Mouse (Mus musculus): ENCODE data around the gene Sgpp1.
"Not testable (repeated sequence)": the region's sequence is repeated elsewhere in the genome, so short reads cannot be mapped to it uniquely, and the experiment has no call there.

Sgpp1 gene

GRCm38 (mm10) chr12:75687314-75687713 is 48.2 kb downstream of the Sgpp1 start:
- no peak for DNase-seq

- not testable (repeated sequence) for DNase-seq
These were observed 51.5 kb downstream of the Sgpp1 start for GRCm38 (mm10) chr12:75684026-75684425.

DNA sequence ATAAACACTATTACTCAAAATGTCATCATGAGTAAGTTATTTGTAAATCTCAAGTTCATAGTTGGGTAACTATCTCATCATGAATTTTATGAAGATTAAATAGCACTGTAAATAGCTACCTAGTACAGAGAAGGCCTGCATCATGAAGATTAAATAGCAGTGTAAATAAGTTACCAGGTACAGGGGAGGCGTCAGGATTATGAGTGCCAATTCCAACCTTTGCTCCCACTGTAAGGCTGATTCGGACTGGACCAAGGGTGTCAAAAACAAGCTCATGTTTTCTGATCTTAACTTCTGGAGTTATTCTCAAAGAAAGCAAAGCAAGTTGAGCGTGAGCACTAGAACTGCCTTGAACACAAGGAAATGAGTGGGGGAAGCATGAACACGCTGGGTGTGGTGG is 51.9 kb downstream of the Sgpp1 start:
- no peak for DNase-seq

DNA sequence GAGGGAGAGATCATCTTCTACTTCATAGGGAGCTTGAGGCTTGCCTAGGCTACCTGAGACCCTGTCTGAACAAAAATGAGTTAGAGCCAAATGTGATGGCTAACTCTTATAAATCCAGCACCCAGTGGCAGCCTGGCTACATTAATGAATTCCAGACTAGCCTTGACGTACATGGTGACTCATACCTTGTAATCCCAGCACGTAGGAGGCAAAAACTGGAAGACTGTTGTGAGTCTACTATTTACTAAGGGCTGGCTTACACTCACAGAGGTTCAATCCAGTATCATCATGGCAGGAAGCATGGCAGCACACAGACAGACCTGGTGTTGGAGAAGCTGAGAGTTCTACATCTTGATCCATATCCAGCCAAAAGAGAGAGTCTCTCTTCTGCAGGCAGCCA is 52.7 kb downstream of the Sgpp1 start:
- no peak for DNase-seq

DNA sequence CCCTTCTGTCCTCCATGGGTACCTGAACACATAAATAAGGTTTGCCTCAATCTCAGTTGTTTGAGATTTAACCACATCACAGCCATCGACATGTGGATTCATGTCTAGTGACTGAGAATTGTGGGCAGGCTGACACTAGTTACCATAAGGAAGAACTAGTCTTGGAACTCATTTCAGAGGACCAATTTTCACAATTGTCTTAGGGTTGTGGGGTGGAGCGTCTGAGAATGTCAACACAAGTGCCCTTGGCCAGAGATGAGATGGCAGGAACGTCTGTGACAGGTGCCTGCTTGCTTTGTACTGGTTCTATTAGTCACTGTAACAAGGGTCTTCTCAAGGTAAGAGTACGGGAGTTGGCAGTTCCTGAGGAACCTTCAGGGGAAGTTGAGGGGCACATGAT is 54.4 kb downstream of the Sgpp1 start:
- no peak for DNase-seq

- DNase-seq = no peak
These were observed 57.1 kb downstream of the Sgpp1 start for GRCm38 (mm10) chr12:75678393-75678792.

DNA sequence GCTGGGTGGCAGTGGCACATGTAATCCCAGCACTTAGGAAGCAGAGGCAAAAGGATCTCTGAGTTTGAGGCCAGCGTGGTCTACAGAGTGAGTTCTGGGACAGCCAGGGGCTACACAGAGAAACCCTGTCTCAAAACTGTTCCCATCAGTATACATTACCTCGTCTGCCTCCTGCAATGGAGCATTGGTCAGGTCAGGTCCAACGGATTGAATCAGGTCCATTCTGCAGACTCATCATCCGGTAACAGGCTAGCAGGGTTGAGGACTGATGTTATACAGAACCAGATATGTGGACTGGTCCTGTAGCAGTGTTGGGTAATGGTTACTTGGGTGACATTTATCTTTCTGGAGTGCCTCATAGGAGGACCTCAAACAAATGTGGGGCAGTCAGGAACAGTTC is 62.9 kb downstream of the Sgpp1 start:
- DNase-seq = no peak

DNA sequence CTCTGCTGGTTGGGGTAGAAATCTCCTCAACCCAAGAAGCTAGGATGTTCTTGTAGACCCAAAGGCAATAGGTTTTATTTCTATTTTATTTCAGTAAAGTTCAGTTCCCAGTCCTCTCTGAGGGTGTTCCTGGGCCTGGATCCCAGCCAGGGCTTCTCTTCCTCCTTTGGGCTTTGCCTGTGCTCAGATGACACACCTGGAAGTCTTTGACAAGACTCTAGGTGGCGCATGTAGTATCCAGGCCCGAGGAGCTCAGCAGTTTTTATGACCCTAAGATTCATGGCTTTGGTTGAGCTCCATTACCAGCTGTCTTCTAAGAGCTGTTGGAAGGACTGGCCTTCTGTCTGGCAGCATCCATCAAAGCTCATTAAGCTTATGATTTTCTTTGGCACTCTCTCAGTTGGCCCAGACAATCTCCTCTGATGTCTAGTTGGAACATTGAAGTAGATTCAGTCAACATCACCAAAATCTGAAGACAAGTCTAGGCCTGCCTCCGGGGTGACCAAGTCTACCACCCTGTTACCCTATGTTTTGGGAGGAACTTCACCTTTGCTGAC is 63.7 kb downstream of the Sgpp1 start:
- peak in 1 of 2 experiments; percentile 11 for DNase-seq

DNA sequence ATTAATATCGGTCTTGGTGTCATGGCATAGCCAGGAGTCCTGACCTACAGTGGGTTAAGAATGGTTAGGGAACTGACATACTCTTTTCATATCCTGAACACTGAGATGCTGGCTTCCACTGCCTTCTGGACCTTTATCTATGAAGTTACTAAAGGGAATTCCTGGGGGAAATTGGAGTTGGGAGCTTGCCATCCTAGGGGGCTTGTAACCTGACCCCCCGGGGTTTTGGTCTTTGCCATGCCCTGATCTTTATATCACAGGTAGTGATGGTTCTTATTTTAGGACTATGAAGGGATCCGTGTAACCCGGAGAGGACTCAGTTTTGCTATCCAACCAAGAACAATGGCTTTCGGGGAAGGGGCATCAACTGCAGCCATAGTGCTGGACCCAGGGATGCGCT is 64.9 kb downstream of the Sgpp1 start:
- DNase-seq = peak in 1 of 2 experiments; percentile 10

DNA sequence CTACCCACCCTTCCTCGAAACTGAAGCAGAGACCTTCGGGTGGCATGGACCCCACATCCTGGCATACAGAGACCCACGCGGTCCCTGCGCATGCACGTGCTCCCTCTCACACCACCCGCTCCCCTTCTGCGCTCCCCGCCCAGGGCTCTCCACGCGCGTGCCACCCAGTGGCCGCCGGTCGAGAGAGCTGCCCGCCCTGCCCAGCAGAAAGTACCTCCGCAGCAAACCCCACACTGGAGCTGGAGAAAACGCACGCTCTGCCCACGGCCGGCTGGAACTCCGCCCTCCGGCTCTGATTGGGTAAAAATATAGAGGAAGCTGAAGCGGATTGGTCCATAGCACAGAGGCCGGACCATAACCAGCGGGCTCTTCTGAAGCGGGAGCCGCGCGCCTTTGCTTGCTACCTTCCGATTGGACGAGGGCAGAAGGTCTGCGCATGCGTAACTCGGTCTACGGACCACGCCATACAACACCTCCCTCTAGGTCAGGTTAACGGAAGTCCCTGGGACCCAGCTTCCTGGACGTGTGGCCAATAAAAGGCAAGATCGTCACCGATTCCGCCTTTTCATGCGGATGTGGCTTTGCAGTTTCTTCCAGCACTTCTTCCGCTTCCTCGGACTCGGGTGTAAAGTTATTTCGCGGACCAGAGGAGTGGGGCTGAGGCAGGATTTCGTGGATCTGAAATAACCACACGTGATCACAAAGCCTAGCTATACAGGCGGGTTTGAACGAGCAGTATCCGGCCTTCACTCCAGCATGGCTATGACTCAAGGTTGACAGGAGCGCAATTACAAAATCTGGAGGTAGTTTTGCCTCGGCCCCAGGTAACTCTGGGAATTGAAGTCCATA is 66.0 kb downstream of the Sgpp1 start, which contains the start of gene Wdr89:
Gene Wdr89, minus strand, starts transcription at position 280 of the 849 bp plus-strand sequence.
- DNase-seq = peak; percentile 99

DNA sequence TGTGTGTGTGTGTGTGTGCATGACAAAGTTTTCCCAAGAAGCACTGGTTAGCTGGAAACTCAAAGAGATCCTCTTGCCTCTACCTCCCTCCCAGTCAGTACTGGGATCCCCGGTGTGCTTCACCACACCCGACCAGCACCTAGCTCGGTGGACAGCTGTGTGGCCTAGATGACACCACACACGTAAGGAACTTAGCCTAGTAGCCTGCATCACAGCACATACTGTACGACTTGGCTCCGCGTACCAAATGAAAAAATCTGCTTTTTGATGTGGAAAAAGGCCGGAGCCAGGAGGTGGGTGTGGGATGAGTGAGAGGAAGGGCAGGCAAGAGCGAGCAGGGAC is 66.6 kb downstream of the Sgpp1 start:
- no peak for DNase-seq

GRCm38 (mm10) chr12:75668221-75668620 is 67.3 kb downstream of the Sgpp1 start:
- DNase-seq = no peak

- no peak for DNase-seq
These were observed 68.6 kb downstream of the Sgpp1 start for GRCm38 (mm10) chr12:75666939-75667338.

DNA sequence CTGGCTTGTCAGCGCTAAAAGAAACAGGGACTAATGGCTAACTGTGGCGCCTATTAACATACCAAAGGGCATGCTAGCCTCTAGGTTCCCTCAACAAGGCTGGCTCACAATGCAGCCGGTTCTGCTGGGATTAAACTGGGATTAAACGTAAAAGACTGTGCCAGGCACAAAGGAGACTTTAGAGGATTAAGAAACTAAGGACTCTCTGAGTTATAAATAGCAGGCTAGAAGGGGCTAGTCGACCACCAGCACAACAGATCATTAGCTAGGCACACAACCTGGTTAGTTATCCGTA is 71.1 kb downstream of the Sgpp1 start:
- no peak for DNase-seq
